Mouse (Mus musculus) intestine, embryonic 14.5 days (tissue): ENCODE results near the gene Smagp. TPM values are rescaled to one million over a fixed set of nuclear protein-coding genes. Genes with fewer than 3 reads are reported as not detected.
A peak's percentile ranks its signal among the peaks of the same experiment; 100 is the strongest.

ENCODE experiments used
- ATAC-seq: fragments of 200-750 bp; cut with Nextera tagmentation; replicated peaks from 2 replicates; pipeline ENCODE4 v1.8.0; 2017; ENCODE audit warnings: low read depth, moderate number of reproducible peaks, moderate TSS enrichment, moderate library complexity; ENCODE audit not compliant: low FRiP score, low TSS enrichment
- DNase-seq: peaks from one replicate; pipeline ENCODE4 v3.0.0-alpha.2; 2018; ENCODE audit warnings: low spot score
- H3K27ac ChIP-seq: fragments of 300-500 bp; sonication (generic); 2 replicates; pipeline ENCODE4 v1.5.1; 2014; ENCODE audit warnings: low read depth, mild to moderate bottlenecking, control low read depth
- H3K27me3 ChIP-seq: fragments of 300-500 bp; sonication (generic); replicated peaks from 2 replicates; pipeline ENCODE4 v1.6.1; 2014; ENCODE audit warnings: low read length, control low read depth; ENCODE audit not compliant: control insufficient read depth, insufficient read depth
- H3K36me3 ChIP-seq: fragments of 300-500 bp; sonication (generic); 2 replicates; pipeline ENCODE4 v1.6.1; 2014; ENCODE audit warnings: low read length, control low read depth; ENCODE audit not compliant: control insufficient read depth, insufficient read depth
- H3K4me1 ChIP-seq: fragments of 300-500 bp; sonication (generic); replicated peaks from 2 replicates; pipeline ENCODE4 v1.6.1; 2014; ENCODE audit warnings: low read length, control low read depth, mixed read lengths; ENCODE audit not compliant: control insufficient read depth, insufficient read depth
- H3K4me2 ChIP-seq: fragments of 300-500 bp; sonication (generic); 2 replicates; pipeline ENCODE4 v1.6.1; 2014; ENCODE audit warnings: low read length
- H3K4me3 ChIP-seq: fragments of 300-500 bp; sonication (generic); 2 replicates; pipeline ENCODE4 v1.5.1; 2014; ENCODE audit warnings: low read depth, low read length, control low read depth, mixed read lengths
- H3K9ac ChIP-seq: fragments of 300-500 bp; sonication (generic); 2 replicates; pipeline ENCODE4 v1.6.1; 2014; ENCODE audit warnings: mild to moderate bottlenecking, low read length
- H3K9me3 ChIP-seq: fragments of 300-500 bp; sonication (generic); 2 replicates; pipeline ENCODE4 v1.6.1; 2016; ENCODE audit warnings: low read length, control low read depth; ENCODE audit not compliant: control insufficient read depth
- WGBS: fragments of 180-500 bp; shearing (Covaris S2); extraction: QIAGEN DNeasy Blood & Tissue Kit; methylation state at CpG from one replicate; pipeline ENCODE4 v1.1.7; 2014; 5-methylcytosine and 5-hydroxymethylcytosine counted together
- polyA plus RNA-seq: library from polyadenylated mRNA; unstranded; fragments of >200 nt; fragmentation: Nextera tagmentation; extraction: Ambion mirVana; gene quantifications from 2 replicates; pipeline ENCODE4 v1.2.1, GENCODE M21; 2014

Gene Smagp
- polyA plus RNA-seq, 1 experiment from 2014 or later, result 36.2 TPM

DNA sequence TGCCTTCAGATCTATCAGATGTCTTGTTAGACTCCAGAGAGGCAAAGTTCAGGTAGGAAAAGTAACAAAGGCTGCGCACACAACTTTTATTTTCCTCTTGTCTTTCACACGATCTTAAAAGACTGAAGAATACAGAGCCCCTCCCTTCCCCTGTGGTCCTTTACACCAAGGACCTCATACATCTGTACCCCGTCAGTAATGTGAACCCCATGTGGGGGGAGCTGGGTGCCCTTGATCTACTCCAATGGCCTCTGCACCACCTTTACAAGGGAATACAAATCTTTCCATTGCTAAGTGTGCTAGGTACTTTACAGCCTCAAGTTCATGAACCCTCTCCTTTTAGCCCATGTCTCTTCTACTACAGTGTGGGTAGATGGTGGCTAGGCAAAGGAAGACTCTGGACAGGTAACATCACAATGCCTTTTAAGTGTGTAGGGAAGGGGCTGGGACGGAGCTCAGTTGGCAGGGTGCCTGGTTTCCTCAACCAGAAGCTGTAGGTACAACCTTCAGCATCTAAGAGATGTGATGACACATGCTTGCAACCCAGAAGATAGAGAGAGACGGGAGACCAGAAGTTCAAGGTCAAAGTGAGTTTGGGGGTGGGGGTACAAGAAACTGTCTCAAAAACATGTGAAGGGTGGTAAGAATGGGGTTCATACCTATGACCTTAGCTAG is 31.3 kb upstream of the Smagp start:
- Histone ChIP-seq H3K4me1 (peaks cover 22% of the 10 kb centered on the region), H3K4me3 (no peak overlapping the region), H3K27me3 (no peaks in the 10 kb centered on the region), H3K9me3 (no peaks in the 10 kb centered on the region), H3K9ac (no peak overlapping the region), H3K4me2 (no peak overlapping the region), H3K27ac (no peak overlapping the region), H3K36me3 (no peaks in the 10 kb centered on the region)
- ATAC-seq (no peak), DNase-seq (no peak)
- 78% methylated on average over 5 of the region's 5 CpGs for WGBS

DNA sequence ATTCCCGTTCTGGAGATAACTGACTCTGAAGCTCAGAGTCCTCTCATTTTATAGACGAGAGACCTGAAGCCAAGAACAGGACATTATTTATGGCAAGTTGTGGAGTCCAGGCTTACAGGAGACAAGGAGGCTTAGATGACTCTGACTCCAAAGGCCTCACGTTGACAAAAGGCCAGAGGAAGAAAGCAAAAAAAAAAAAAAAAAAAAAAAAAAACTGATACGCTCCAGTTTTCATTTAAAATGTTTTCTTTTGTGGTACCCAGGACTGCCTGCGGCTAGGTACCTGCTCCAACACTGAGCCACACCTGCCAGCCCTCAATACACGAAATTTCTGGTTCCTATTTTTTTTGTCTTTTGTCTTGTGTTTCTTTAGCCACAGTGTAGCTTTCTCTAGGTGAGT is 30.7 kb upstream of the Smagp start:
- peak overlapping the region; percentile 57; the same call in 1 of the 2 replicates for H3K27ac ChIP-seq

DNA sequence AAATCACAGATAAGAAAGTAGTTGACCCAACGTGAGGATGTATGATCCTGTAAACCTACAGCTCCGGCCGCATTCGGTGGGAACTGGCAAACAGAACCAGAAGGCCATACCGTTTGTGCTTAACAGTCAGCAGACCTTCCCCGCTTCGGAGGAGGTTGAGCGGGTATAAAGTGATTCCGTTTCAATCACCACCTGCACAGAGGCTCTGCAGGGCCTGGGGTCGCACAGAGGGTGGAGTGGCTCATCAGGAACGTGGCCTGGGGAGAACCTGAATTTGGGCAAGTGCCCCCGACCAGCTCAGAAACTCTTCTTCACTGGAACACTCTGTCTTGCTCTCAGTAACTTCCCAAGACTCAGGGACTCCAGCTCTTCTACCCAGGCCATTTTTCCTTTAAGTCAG is 30.1 kb upstream of the Smagp start:
- H3K4me3 ChIP-seq, result no peak overlapping the region
- no peak for ATAC-seq
- H3K27me3 ChIP-seq, result no peaks in the 10 kb centered on the region
- H3K4me2 ChIP-seq, result no peak overlapping the region
- peak overlapping the region; percentile 57 for H3K27ac ChIP-seq
- H3K9me3 ChIP-seq, result no peaks in the 10 kb centered on the region
- no peaks in the 10 kb centered on the region for H3K36me3 ChIP-seq
- DNase-seq, result no peak
- 21% methylated on average over 12 of the region's 12 CpGs for WGBS
- no peak overlapping the region for H3K9ac ChIP-seq
- H3K4me1 ChIP-seq, result peaks cover 22% of the 10 kb centered on the region

More for the DNA sequence above, 30.7 kb upstream of the Smagp start:
- Histone ChIP-seq H3K4me2 (no peak overlapping the region), H3K9ac (no peak overlapping the region), H3K27me3 (no peaks in the 10 kb centered on the region), H3K36me3 (no peaks in the 10 kb centered on the region), H3K4me1 (peaks cover 22% of the 10 kb centered on the region), H3K4me3 (no peak overlapping the region), H3K9me3 (no peaks in the 10 kb centered on the region)
- WGBS, result 62% methylated on average over 6 of the region's 6 CpGs
- no peak for DNase-seq
- no peak for ATAC-seq

DNA sequence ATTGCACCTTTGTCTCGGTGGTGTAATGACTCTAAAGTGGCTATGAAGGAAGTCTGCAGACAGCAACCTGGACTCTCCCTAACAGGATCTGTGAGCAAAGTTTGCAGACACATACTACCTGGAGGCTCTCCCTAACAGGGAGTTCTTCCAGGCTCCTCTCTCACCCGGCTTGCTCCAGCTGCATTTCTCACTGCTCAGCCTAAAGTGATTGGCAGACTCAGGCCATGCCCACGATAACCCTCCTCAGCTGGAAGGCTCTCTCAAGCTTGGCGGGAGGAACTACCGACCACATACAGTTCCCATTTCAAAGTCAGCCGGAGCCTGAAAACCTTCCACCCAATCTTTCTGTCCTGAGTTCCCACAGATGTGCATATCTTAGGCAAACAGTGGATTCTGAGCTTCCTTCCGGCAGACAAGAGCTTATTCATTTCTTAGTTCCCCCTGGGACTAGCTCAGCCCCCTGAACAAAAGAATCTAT is 29.5 kb upstream of the Smagp start:
- DNase-seq, result peak; percentile 67
- no peak overlapping the region for H3K9ac ChIP-seq
- no peak overlapping the region for H3K4me2 ChIP-seq
- no peak overlapping the region for H3K4me3 ChIP-seq
- H3K9me3 ChIP-seq, result no peaks in the 10 kb centered on the region
- WGBS, result 7% methylated on average over 7 of the region's 7 CpGs
- H3K27me3 ChIP-seq, result no peaks in the 10 kb centered on the region
- peak; percentile 34; the same call in 1 of the 2 replicates for ATAC-seq
- H3K27ac ChIP-seq, result peak overlapping the region; percentile 57
- no peaks in the 10 kb centered on the region for H3K36me3 ChIP-seq
- peaks cover 22% of the 10 kb centered on the region for H3K4me1 ChIP-seq

DNA sequence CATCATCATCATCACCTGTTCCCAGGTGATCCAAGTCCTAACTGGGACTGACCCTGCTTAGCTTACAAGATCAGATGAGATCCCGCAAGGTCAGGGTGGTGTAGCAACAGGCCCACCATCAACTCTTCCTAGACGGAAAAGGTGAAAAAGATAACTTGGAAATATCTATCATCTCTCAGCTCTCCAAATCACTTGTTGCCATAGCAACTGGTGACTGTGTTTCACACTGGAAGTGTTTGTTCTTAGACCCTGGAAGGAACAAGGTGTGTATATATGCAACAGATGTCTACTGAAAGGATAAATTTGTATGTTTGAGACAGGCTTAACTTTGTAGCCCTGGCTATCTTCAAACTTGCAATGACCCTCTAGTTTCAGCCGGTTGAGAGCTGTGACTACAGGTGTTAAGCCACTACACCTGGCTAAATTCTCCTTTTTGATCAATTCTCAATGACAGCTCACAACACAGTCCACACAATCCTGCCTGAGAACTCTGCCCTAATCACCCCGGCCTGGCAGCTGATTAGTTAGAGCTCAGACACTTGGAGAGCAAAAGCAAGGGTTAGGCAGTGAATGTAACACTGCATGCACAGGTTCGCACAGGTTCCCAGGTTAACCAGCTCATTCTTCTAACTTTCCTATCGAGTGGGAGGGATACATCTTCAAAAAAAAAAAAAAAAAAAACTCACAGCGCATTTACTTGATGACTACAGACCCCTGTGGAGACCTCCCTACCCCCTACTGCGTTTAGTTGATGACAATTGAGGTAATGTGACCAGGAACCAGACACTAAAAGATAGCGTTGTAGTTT is 28.9 kb upstream of the Smagp start:
- no peak overlapping the region for H3K4me2 ChIP-seq
- ATAC-seq (peak; percentile 31; the same call in 1 of the 2 replicates), DNase-seq (no peak)
- H3K36me3 ChIP-seq, result no peaks in the 10 kb centered on the region
- no peak overlapping the region for H3K4me3 ChIP-seq
- peaks cover 22% of the 10 kb centered on the region for H3K4me1 ChIP-seq
- H3K27ac ChIP-seq, result peak overlapping the region; percentile 57; the same call in 1 of the 2 replicates
- H3K9ac ChIP-seq, result no peak overlapping the region
- H3K27me3 ChIP-seq, result no peaks in the 10 kb centered on the region
- WGBS, result 27% methylated on average over 9 of the region's 9 CpGs
- no peaks in the 10 kb centered on the region for H3K9me3 ChIP-seq

- Histone ChIP-seq H3K4me1 (peaks cover 22% of the 10 kb centered on the region), H3K36me3 (no peaks in the 10 kb centered on the region), H3K4me3 (no peak overlapping the region), H3K4me2 (no peak overlapping the region), H3K27ac (no peak overlapping the region), H3K9me3 (no peaks in the 10 kb centered on the region), H3K9ac (no peak overlapping the region), H3K27me3 (no peaks in the 10 kb centered on the region)
- WGBS, result 71% methylated on average over 9 of the region's 9 CpGs
- DNase-seq (no peak), ATAC-seq (no peak)
Observed at GRCm38 (mm10) chr15:100664813-100665274, 28.1 kb upstream of the Smagp start.

DNA sequence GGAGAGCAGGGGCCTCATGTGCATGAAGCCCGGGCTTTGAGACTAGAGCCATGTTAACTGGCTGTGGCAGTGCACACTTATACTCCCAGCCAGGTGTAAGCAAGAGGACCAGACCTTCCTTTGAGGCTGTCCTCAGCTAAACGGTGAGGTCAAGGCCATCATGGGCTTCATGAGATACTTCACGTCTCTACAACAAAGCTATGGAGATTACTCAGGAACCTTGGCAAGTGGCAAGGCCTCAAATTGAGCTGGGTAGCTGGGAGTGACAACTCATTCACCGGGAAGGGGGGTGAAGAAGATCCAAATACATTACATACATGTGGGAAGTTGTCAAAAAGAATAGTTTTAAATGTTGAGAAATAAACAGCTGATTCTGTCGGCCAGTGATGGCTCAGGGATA is 24.1 kb upstream of the Smagp start:
- no peaks in the 10 kb centered on the region for H3K36me3 ChIP-seq
- DNase-seq (no peak), ATAC-seq (no peak)
- H3K4me2 ChIP-seq, result no peak overlapping the region
- H3K4me1 ChIP-seq, result no peaks in the 10 kb centered on the region
- no peaks in the 10 kb centered on the region for H3K9me3 ChIP-seq
- H3K9ac ChIP-seq, result no peak overlapping the region
- H3K27ac ChIP-seq, result no peak overlapping the region
- no peaks in the 10 kb centered on the region for H3K27me3 ChIP-seq
- 87% methylated on average over 5 of the region's 5 CpGs for WGBS
- H3K4me3 ChIP-seq, result no peak overlapping the region

DNA sequence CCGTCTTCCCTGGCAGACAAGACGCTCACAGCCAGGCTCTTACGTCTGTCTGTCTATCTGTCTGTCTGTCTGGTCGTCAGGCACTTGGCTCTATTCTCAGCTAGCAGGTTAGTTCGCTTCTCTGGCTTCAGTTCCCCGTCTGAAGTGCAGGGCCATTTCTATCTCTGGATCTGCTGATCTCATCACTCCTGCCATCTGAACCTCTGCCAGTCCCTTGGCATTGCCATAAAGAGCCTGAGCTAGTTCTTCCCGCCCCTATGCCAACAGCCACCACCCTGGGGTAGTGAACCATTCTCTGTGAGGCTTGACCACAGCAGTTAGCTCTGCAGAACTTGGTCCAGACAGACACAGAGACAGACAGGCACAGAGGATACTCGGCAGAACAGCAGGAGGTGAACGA is 23.6 kb upstream of the Smagp start:
- no peak for ATAC-seq
- H3K9me3 ChIP-seq, result no peaks in the 10 kb centered on the region
- 82% methylated on average over 9 of the region's 9 CpGs for WGBS
- DNase-seq, result no peak
- H3K27ac ChIP-seq, result no peak overlapping the region
- H3K9ac ChIP-seq, result no peak overlapping the region
- H3K4me1 ChIP-seq, result no peaks in the 10 kb centered on the region
- no peaks in the 10 kb centered on the region for H3K27me3 ChIP-seq
- no peak overlapping the region for H3K4me2 ChIP-seq
- no peaks in the 10 kb centered on the region for H3K36me3 ChIP-seq
- H3K4me3 ChIP-seq, result no peak overlapping the region
